ENCODE assay signal across 9 mouse cellular contexts in genomic region chr3:101571515-101572130, GRCm38 (mm10). TPM values are rescaled to one million over a fixed set of nuclear protein-coding genes. Genes with fewer than 3 reads are reported as not detected.
DNase-seq lines count a peak whose midpoint lies in the region; ATAC-seq and TF ChIP-seq lines count a peak whose summit lies in the region.
"Had no signal": no experiment of that assay in that cellular context is flagged by ENCODE, and none has a peak within 500 bp of the region (broad histone marks: within the 10 kb centered on the region; RNA-seq: fewer than 3 reads in every experiment).

No protein-coding gene starts in this region.

- H3K27me3 ChIP-seq in lung, embryonic 16.5 days (ENCODE audit: control insufficient read depth, insufficient read depth, low read depth, low read length) = no peaks in the 10 kb centered on the region
- H3K27me3 ChIP-seq in kidney, postnatal 0 days (ENCODE audit: insufficient read depth, low read length) = no peaks in the 10 kb centered on the region
- H3K27me3 ChIP-seq in stomach, embryonic 16.5 days (ENCODE audit: control insufficient read depth, insufficient read depth, low read length) = no peaks in the 10 kb centered on the region

- no peaks in the 10 kb centered on the region for H3K9me3 ChIP-seq in lung, embryonic 16.5 days (ENCODE audit: control insufficient read depth, low read length)
- H3K9me3 ChIP-seq in kidney, postnatal 0 days (replicated peaks; ENCODE audit: low read length) = no peaks in the 10 kb centered on the region
- no peaks in the 10 kb centered on the region for H3K9me3 ChIP-seq in stomach, embryonic 16.5 days (replicated peaks; ENCODE audit: control insufficient read depth, low read length)

- H3K4me1 ChIP-seq in lung, embryonic 16.5 days (replicated peaks; ENCODE audit: control insufficient read depth, insufficient read depth, low read length) = peaks cover 4% of the 10 kb centered on the region; the same call in 1 of the 2 replicates
- peaks cover 12% of the 10 kb centered on the region for H3K4me1 ChIP-seq in kidney, postnatal 0 days (replicated peaks; ENCODE audit: insufficient read depth, low read length)
- peaks cover 12% of the 10 kb centered on the region for H3K4me1 ChIP-seq in stomach, embryonic 16.5 days (ENCODE audit: control insufficient read depth, insufficient read depth, low read length)

- peak; percentile 48 for DNase-seq in adrenal gland, adult 2 months
- DNase-seq in adrenal gland, postnatal 4 days (ENCODE audit: low spot score in 2 of 2) = no peak
- DNase-seq in lung, postnatal 14 days = no peak
- peak; percentile 63 for DNase-seq in kidney, postnatal 0 days (ENCODE audit: low spot score)
- DNase-seq in B cell, adult 2 months = no peak
- no peak for DNase-seq in gastrocnemius, postnatal 4 days (ENCODE audit: low spot score in 2 of 2)

- peaks cover 8% of the 10 kb centered on the region for H3K36me3 ChIP-seq in lung, embryonic 16.5 days (ENCODE audit: control insufficient read depth, insufficient read depth, low read length)
- H3K36me3 ChIP-seq in kidney, postnatal 0 days (ENCODE audit: insufficient read depth, low read length) = peaks cover 16% of the 10 kb centered on the region
- peaks cover 7% of the 10 kb centered on the region for H3K36me3 ChIP-seq in stomach, embryonic 16.5 days (ENCODE audit: control insufficient read depth, insufficient read depth, low read length)

- no peak for TF ChIP-seq CTCF in kidney, postnatal 0 days (IDR thresholded peaks at IDR 0.05; ENCODE audit: low read depth)

- ATAC-seq in lung, embryonic 16.5 days (ENCODE audit: low read depth) = no peak
- 0 out of 2 replicates have a peak, but pooled peaks have one; percentile 18 for ATAC-seq in kidney, postnatal 0 days (replicated peaks; ENCODE audit: low FRiP score, low read depth)
- ATAC-seq in stomach, embryonic 16.5 days (ENCODE audit: insufficient read depth, low FRiP score) = peak; percentile 65; the same call in 1 of the 2 replicates

- peak overlapping the region; percentile 36; the same call in 1 of the 2 replicates for H3K9ac ChIP-seq in lung, embryonic 16.5 days (ENCODE audit: low read length)
- no peak overlapping the region for H3K9ac ChIP-seq in kidney, postnatal 0 days (ENCODE audit: low read depth, low read length)
- peak overlapping the region; percentile 36; the same call in 1 of the 2 replicates for H3K9ac ChIP-seq in stomach, embryonic 16.5 days (ENCODE audit: low read length)

- H3K4me3 ChIP-seq in lung, embryonic 16.5 days (ENCODE audit: low read length) = no peak overlapping the region
- H3K4me3 ChIP-seq in kidney, postnatal 0 days (replicated peaks; ENCODE audit: low read depth, low read length) = no peak overlapping the region
- H3K4me3 ChIP-seq in stomach, embryonic 16.5 days (replicated peaks; ENCODE audit: low read length) = no peak overlapping the region
- H3K4me3 ChIP-seq: erythroblast, embryonic 14.5 days had no signal

- no peak overlapping the region for H3K27ac ChIP-seq in lung, embryonic 16.5 days (ENCODE audit: low read length)
- peak overlapping the region; percentile 79 for H3K27ac ChIP-seq in kidney, postnatal 0 days
- H3K27ac ChIP-seq in stomach, embryonic 16.5 days (ENCODE audit: low read length) = peak overlapping the region; percentile 72

- no peak overlapping the region for H3K4me2 ChIP-seq in lung, embryonic 16.5 days (ENCODE audit: low read depth, low read length)
- no peak overlapping the region for H3K4me2 ChIP-seq in kidney, postnatal 0 days (ENCODE audit: low read length)
- H3K4me2 ChIP-seq in stomach, embryonic 16.5 days (ENCODE audit: low read depth, low read length) = no peak overlapping the region

- WGBS in lung, embryonic 16.5 days = 54% methylated on average over 8 of the region's 8 CpGs
- 29% methylated on average over 8 of the region's 8 CpGs for WGBS in kidney, postnatal 0 days
- whole genome bisulfite sequencing in stomach, embryonic 16.5 days = 50% methylated on average over 8 of the region's 8 CpGs

RNA-seq across cellular contexts. Expression of gene Atp1a1, which starts 32.9 kb away (rescaled TPM):
- 1,000 to 10,000 TPM in 1 of 2 experiments, 100 to 1,000 TPM in 1; 611 to 1,035 TPM for total RNA-seq in adrenal gland, adult 2 months (2021)
- polyA plus RNA-seq in adrenal gland, adult 2 months (2012; rRNA removed) = 301 and 380 TPM in 2 replicates
- 100 to 1,000 TPM; 675 to 838 TPM for total RNA-seq in adrenal gland, postnatal 4 days (2021)
- polyA plus RNA-seq in lung, embryonic 16.5 days (2015; fragmentation: Nextera tagmentation; extraction: Ambion mirVana) = 115 and 118 TPM in 2 replicates
- polyA plus RNA-seq in kidney, postnatal 0 days (2015; fragmentation: Nextera tagmentation; extraction: Ambion mirVana) = 731 and 809 TPM in 2 replicates
- 149 and 158 TPM in 2 replicates for polyA plus RNA-seq in stomach, embryonic 16.5 days (2015; fragmentation: Nextera tagmentation; extraction: Ambion mirVana)
- 100 to 1,000 TPM; 112 to 117 TPM for total RNA-seq in gastrocnemius, postnatal 4 days (2021)

Comparison
In these comparisons a context has a peak if more than half of its experiments do, and no peak if none do; other contexts are left out.
1. DNase-seq: peak in adrenal gland, adult 2 months (single experiment) and kidney, postnatal 0 days (single experiment); none in adrenal gland, postnatal 4 days (0 of 2), lung, postnatal 14 days (single experiment), B cell, adult 2 months (0 of 2) and gastrocnemius, postnatal 4 days (0 of 2).